Mouse (Mus musculus) heart, embryonic 16.5 days (tissue): ENCODE measurements around the gene Eif1ad. TPM values are rescaled to one million over a fixed set of nuclear protein-coding genes. Genes with fewer than 3 reads are reported as not detected.
A peak's percentile ranks its signal among the peaks of the same experiment; 100 is the strongest.
"Not testable (repeated sequence)": the region's sequence is repeated elsewhere in the genome, so short reads cannot be mapped to it uniquely, and the experiment has no call there.

ENCODE experiments used
- ATAC-seq: fragments of 200-750 bp; cut with Nextera tagmentation; replicated peaks from 2 replicates; pipeline ENCODE4 v1.8.0; 2017; ENCODE audit warnings: moderate number of reproducible peaks; ENCODE audit not compliant: insufficient read depth, low FRiP score; ENCODE audit errors: extremely low read depth
- H3K27ac ChIP-seq: fragments of 300-500 bp; sonication (generic); 2 replicates; pipeline ENCODE4 v1.5.1; 2014; ENCODE audit warnings: mild to moderate bottlenecking, low read length, control low read depth, moderate library complexity
- H3K27me3 ChIP-seq: fragments of 300-500 bp; sonication (generic); 2 replicates; pipeline ENCODE4 v1.6.1; 2014; ENCODE audit warnings: low read length, mixed read lengths; ENCODE audit not compliant: control insufficient read depth, insufficient read depth
- H3K36me3 ChIP-seq: fragments of 300-500 bp; sonication (generic); 2 replicates; pipeline ENCODE4 v1.6.1; 2014; ENCODE audit not compliant: control insufficient read depth, insufficient read depth
- H3K4me1 ChIP-seq: fragments of 300-500 bp; sonication (generic); 2 replicates; pipeline ENCODE4 v1.6.1; 2014; ENCODE audit warnings: low read length, mixed read lengths; ENCODE audit not compliant: control insufficient read depth, insufficient read depth
- H3K4me2 ChIP-seq: fragments of 300-500 bp; sonication (generic); 2 replicates; pipeline ENCODE4 v1.6.1; 2014; ENCODE audit warnings: low read depth, mild to moderate bottlenecking, control low read depth, low read length
- H3K4me3 ChIP-seq: fragments of 300-500 bp; sonication (generic); 2 replicates; pipeline ENCODE4 v1.5.1; 2014; ENCODE audit warnings: mild to moderate bottlenecking, control low read depth, low read length
- H3K9ac ChIP-seq: fragments of 300-500 bp; sonication (generic); 2 replicates; pipeline ENCODE4 v1.6.1; 2014; ENCODE audit warnings: low read length, control low read depth
- H3K9me3 ChIP-seq: fragments of 300-500 bp; sonication (generic); replicated peaks from 2 replicates; pipeline ENCODE4 v1.6.1; 2016; ENCODE audit warnings: low read length; ENCODE audit not compliant: control insufficient read depth
- WGBS: fragments of 180-500 bp; shearing (Covaris S2); extraction: QIAGEN DNeasy Blood & Tissue Kit; methylation state at CpG from one replicate; pipeline ENCODE4 v1.1.7; 2014; 5-methylcytosine and 5-hydroxymethylcytosine counted together
- polyA plus RNA-seq: library from polyadenylated mRNA; unstranded; fragments of >200 nt; fragmentation: Nextera tagmentation; extraction: Ambion mirVana; gene quantifications from 2 replicates; pipeline ENCODE4 v1.2.1, GENCODE M21; 2015

Gene Eif1ad
- polyA plus RNA-seq, 1 experiment from 2014 or later = 44.5 TPM

GRCm38 (mm10) chr19:5388588-5389242 is 22.2 kb downstream of the Eif1ad start, which contains the start of gene Sart1:
Gene Sart1, minus strand, starts transcription at chr19:5388703.
- peak; percentile 96 for ATAC-seq
- Histone ChIP-seq H3K27me3 (no peaks in the 10 kb centered on the region), H3K36me3 (peaks cover 15% of the 10 kb centered on the region), H3K4me2 (peak within 1 kb of the TSS; percentile 95), H3K9ac (peak within 1 kb of the TSS; percentile 95), H3K9me3 (no peaks in the 10 kb centered on the region), H3K27ac (peak within 1 kb of the TSS; percentile 88), H3K4me3 (peak within 1 kb of the TSS; percentile 99), H3K4me1 (peaks cover 32% of the 10 kb centered on the region)
- 1% methylated on average over 43 of the region's 43 CpGs for WGBS

GRCm38 (mm10) chr19:5389647-5390046 is 23.1 kb downstream of the Eif1ad start:
- no peak for ATAC-seq
- Histone ChIP-seq H3K36me3 (peaks cover 9% of the 10 kb centered on the region), H3K4me2 (peak overlapping the region; percentile 90), H3K4me3 (peak overlapping the region; percentile 99), H3K27ac (peak overlapping the region; percentile 88), H3K4me1 (peaks cover 32% of the 10 kb centered on the region), H3K27me3 (no peaks in the 10 kb centered on the region), H3K9ac (peak overlapping the region; percentile 88), H3K9me3 (no peaks in the 10 kb centered on the region)
- 20% methylated on average over 12 of the region's 12 CpGs for WGBS

GRCm38 (mm10) chr19:5390416-5390815 is 23.9 kb downstream of the Eif1ad start:
- peaks cover 32% of the 10 kb centered on the region for H3K4me1 ChIP-seq
- 43% methylated on average over 8 of the region's 8 CpGs for WGBS

GRCm38 (mm10) chr19:5392892-5393291 is 26.4 kb downstream of the Eif1ad start:
- peaks cover 17% of the 10 kb centered on the region for H3K4me1 ChIP-seq
- no peaks in the 10 kb centered on the region for H3K9me3 ChIP-seq
- no peaks in the 10 kb centered on the region for H3K27me3 ChIP-seq
- 23% methylated on average over 4 of the region's 4 CpGs for WGBS
- H3K9ac ChIP-seq = no peak overlapping the region
- H3K36me3 ChIP-seq = no peaks in the 10 kb centered on the region
- no peak overlapping the region for H3K4me3 ChIP-seq
- no peak overlapping the region for H3K4me2 ChIP-seq
- peak overlapping the region; percentile 56 for H3K27ac ChIP-seq
- ATAC-seq = no peak

More at GRCm38 (mm10) chr19:5390416-5390815, 23.9 kb downstream of the Eif1ad start:
- peaks cover 2% of the 10 kb centered on the region; the same call in 1 of the 2 replicates for H3K36me3 ChIP-seq
- H3K27ac ChIP-seq = peak overlapping the region; percentile 88
- H3K27me3 ChIP-seq = no peaks in the 10 kb centered on the region
- ATAC-seq = no peak
- H3K4me2 ChIP-seq = peak overlapping the region; percentile 90
- H3K4me3 ChIP-seq = peak overlapping the region; percentile 99
- H3K9me3 ChIP-seq = no peaks in the 10 kb centered on the region
- peak overlapping the region; percentile 88 for H3K9ac ChIP-seq

DNA sequence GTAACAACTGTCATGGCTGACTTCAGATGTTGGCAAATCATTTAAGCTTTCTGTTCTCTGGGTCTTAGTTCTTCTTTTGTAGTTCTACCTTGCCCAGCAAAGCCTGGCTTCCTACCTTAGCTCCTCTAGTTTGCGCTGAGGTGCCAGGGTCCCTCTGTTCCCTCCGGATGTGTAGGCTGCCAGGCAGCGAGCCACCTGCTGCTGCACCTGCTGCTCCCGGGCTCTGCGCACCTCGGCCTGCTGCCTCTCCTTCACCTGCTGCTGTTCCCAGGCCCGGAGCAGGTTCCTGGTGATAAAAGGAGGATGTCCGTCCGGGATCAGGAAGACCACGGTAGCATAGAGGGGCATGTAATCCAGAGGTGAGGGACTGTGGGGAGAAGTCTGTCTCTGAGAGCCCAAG is 27.6 kb downstream of the Eif1ad start:
- WGBS = 47% methylated on average over 10 of the region's 10 CpGs

GRCm38 (mm10) chr19:5395371-5395770 is 28.8 kb downstream of the Eif1ad start:
- ATAC-seq = no peak

More for the DNA sequence above, 27.6 kb downstream of the Eif1ad start:
- H3K4me2 ChIP-seq = no peak overlapping the region
- no peaks in the 10 kb centered on the region for H3K27me3 ChIP-seq
- no peak overlapping the region for H3K4me3 ChIP-seq
- no peak for ATAC-seq
- H3K9ac ChIP-seq = no peak overlapping the region
- H3K27ac ChIP-seq = no peak overlapping the region
- H3K9me3 ChIP-seq = no peaks in the 10 kb centered on the region
- peaks cover 17% of the 10 kb centered on the region for H3K4me1 ChIP-seq
- H3K36me3 ChIP-seq = no peaks in the 10 kb centered on the region

DNA sequence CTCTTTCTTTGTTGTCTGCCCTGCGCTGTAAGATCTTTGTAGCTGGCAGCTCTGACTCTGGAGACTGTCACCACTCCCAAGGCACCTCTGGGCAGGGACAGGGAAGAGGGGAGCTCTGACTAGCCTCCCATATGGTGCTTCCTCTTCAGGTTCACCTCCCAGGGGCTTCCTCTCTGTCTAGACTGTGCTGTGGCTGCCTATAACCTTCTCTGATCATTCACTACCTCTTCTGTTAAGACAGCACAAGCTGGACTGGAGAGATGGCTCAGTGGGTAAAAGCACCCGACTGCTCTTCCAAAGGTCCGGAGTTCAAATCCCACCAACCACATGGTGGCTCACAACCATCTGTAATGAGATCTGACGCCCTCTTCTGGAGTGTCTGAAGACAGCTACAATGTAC is 34.5 kb downstream of the Eif1ad start:
- not testable (repeated sequence) for H3K9ac ChIP-seq, H3K9me3 ChIP-seq, H3K36me3 ChIP-seq, H3K4me1 ChIP-seq, ATAC-seq, H3K4me3 ChIP-seq, H3K27ac ChIP-seq, H3K27me3 ChIP-seq, H3K4me2 ChIP-seq
- 61% methylated on average over 4 of the region's 4 CpGs for WGBS

More at GRCm38 (mm10) chr19:5395371-5395770, 28.8 kb downstream of the Eif1ad start:
- WGBS = 66% methylated on average over 4 of the region's 4 CpGs
- Histone ChIP-seq H3K4me3 (no peak overlapping the region), H3K27me3 (no peaks in the 10 kb centered on the region), H3K9ac (no peak overlapping the region), H3K36me3 (no peaks in the 10 kb centered on the region), H3K9me3 (no peaks in the 10 kb centered on the region), H3K27ac (no peak overlapping the region), H3K4me1 (peaks cover 5% of the 10 kb centered on the region), H3K4me2 (no peak overlapping the region)

DNA sequence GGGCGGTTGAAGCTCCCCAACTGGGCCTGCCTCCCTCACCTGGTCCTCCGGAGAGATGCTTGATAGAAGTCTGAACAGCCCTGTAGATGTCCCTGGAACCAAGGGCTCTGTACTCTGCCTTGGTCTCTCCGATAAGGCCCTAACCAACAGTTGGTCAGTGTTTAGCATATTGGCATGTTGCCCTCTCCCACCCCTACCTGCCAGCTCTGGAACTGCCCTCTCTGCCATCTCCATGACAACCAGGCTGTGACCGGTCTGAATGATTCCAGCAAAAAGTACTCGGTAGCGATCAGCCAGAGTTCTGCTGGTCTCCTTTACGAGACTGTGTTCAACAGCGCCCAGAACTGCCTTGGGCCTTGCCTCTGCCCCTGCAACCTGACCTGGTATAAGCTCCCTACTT is 35.8 kb downstream of the Eif1ad start, which contains the start of gene Tsga10ip:
Tsga10ip (minus strand) TSS at position 234 of the 400 bp plus-strand sequence.
- Histone ChIP-seq H3K4me3 (no peak within 1 kb of the TSS), H3K9me3 (no peaks in the 10 kb centered on the region), H3K36me3 (no peaks in the 10 kb centered on the region), H3K27me3 (no peaks in the 10 kb centered on the region), H3K4me2 (no peak within 1 kb of the TSS), H3K4me1 (peaks cover 6% of the 10 kb centered on the region), H3K27ac (no peak within 1 kb of the TSS), H3K9ac (no peak within 1 kb of the TSS)
- 79% methylated on average over 8 of the region's 8 CpGs for WGBS
- no peak for ATAC-seq

GRCm38 (mm10) chr19:5405924-5406323 is 39.4 kb downstream of the Eif1ad start:
- H3K4me1 ChIP-seq = peaks cover 25% of the 10 kb centered on the region
- no peaks in the 10 kb centered on the region for H3K27me3 ChIP-seq
- no peaks in the 10 kb centered on the region for H3K9me3 ChIP-seq
- H3K27ac ChIP-seq = peak overlapping the region; percentile 61
- peak overlapping the region; percentile 63 for H3K9ac ChIP-seq
- ATAC-seq = no peak
- peak overlapping the region; percentile 49 for H3K4me3 ChIP-seq
- WGBS = 16% methylated on average over 7 of the region's 7 CpGs
- peak overlapping the region; percentile 71 for H3K4me2 ChIP-seq
- H3K36me3 ChIP-seq = no peaks in the 10 kb centered on the region
